In the genomic region with DNA sequence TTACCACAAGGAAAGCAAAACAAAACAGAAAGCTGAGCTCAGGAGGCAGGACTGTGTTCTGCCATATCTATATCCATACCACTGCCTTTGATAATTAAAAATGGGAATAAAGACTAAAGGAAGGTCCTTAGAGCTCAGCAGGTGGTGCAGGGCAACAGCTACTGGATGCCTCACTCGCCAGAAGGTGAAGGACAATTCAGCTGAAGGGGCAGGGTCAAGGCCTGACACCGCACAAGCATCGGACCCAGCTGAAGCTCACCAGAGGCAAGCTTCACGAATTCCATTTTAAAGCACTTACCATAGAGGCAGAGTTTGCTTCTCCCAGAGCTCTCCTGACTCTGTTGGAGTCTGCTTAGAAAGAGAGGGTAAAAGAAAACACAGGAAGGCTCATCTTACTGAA, we compare ENCODE assay signal across 30 mouse cellular contexts. TPM values are rescaled to one million over a fixed set of nuclear protein-coding genes. Genes with fewer than 3 reads are reported as not detected.
"Had no signal": no experiment of that assay in that cellular context is flagged by ENCODE, and none has a peak within 500 bp of the region (broad histone marks: within the 10 kb centered on the region; RNA-seq: fewer than 3 reads in every experiment).

No protein-coding gene starts in this region.

- H3K36me3 ChIP-seq: intestine, embryonic 15.5 days; liver, embryonic 13.5 days; liver, embryonic 15.5 days had no signal

- ATAC-seq: hindbrain, embryonic 16.5 days; inflammation-experienced regulatory T-cells, adult 6 months; intestine, embryonic 15.5 days; intestine, postnatal 0 days had no signal

- DNase-seq: gastrocnemius, postnatal 14 days; heart, adult 2 months; heart, postnatal 10 days; heart, postnatal 4 days; kidney, adult 18-20 months; kidney, adult 8-10 months; kidney, postnatal 10 days; kidney, postnatal 25 days; kidney, postnatal 4 days; liver; liver, embryonic 13.5 days had no signal

- H3K9ac ChIP-seq: hindbrain, embryonic 12.5 days; hindbrain, embryonic 14.5 days; intestine, embryonic 15.5 days; limb, embryonic 12.5 days; liver, embryonic 13.5 days; liver, embryonic 15.5 days had no signal

- H3K4me1 ChIP-seq: hindbrain, embryonic 10.5 days; hindbrain, embryonic 12.5 days; intestine, embryonic 15.5 days; limb, embryonic 10.5 days; limb, embryonic 12.5 days had no signal

- H3K4me2 ChIP-seq: heart, embryonic 11.5 days; hindbrain, embryonic 12.5 days; hindbrain, embryonic 14.5 days; intestine, embryonic 15.5 days; limb, embryonic 12.5 days; liver, embryonic 11.5 days; liver, embryonic 13.5 days; liver, embryonic 15.5 days had no signal

- H3K9me3 ChIP-seq: hindbrain, embryonic 10.5 days; hindbrain, embryonic 12.5 days; intestine, embryonic 15.5 days; limb, embryonic 10.5 days; limb, embryonic 12.5 days; liver, embryonic 13.5 days; liver, embryonic 15.5 days had no signal

- H3K4me3 ChIP-seq: heart, adult 2 months; hindbrain, embryonic 10.5 days; hindbrain, embryonic 12.5 days; intestine, embryonic 15.5 days; layer of hippocampus, adult 2 months; left cerebral cortex, adult 2 months; limb, embryonic 10.5 days; limb, embryonic 12.5 days; liver, embryonic 13.5 days; liver, embryonic 15.5 days had no signal

- H3K27ac ChIP-seq: heart, adult 2 months; hindbrain, embryonic 10.5 days; hindbrain, embryonic 12.5 days; hindbrain, embryonic 14.5 days; intestine, embryonic 15.5 days; layer of hippocampus, adult 2 months; left cerebral cortex, adult 2 months; limb, embryonic 10.5 days; limb, embryonic 12.5 days; liver, embryonic 13.5 days; liver, embryonic 15.5 days had no signal

- H3K27me3 ChIP-seq: hindbrain, embryonic 12.5 days; intestine, embryonic 15.5 days; limb, embryonic 12.5 days; liver, embryonic 13.5 days; liver, embryonic 15.5 days had no signal

RNA-seq across cellular contexts. Expression of gene Nek5, which starts 17.7 kb away (rescaled TPM):
- total RNA-seq: gastrocnemius, postnatal 14 days; gastrocnemius, postnatal 4 days; granulocyte monocyte progenitor cell, adult 5-6 weeks; heart, adult 2 months; heart, postnatal 10 days; heart, postnatal 25 days; heart, postnatal 4 days; left cerebral cortex, adult 2 months; left cerebral cortex, postnatal 36 days had no signal
- polyA plus RNA-seq: kidney, embryonic 14.5 days; limb, embryonic 10.5 days; liver, embryonic 11.5 days; liver, embryonic 13.5 days had no signal
